Mouse (Mus musculus): ENCODE results near the gene Bmpr1b. TPM values are rescaled to one million over a fixed set of nuclear protein-coding genes. Genes with fewer than 3 reads are reported as not detected.

Bmpr1b gene
- polyA plus RNA-seq, 1 experiment = 0.34 TPM

GRCm38 (mm10) chr3:142164981-142165380 lies 4.2 kb downstream of the Bmpr1b start:
- Histone ChIP-seq H3K36me3 (ENCODE audit: control insufficient read depth, insufficient read depth) (no peaks in the 10 kb centered on the region), H3K79me3 (ENCODE audit: low read depth) (peaks cover 1% of the 10 kb centered on the region), H3K27me3 (ENCODE audit: control insufficient read depth, insufficient read depth, insufficient read length) (no peaks in the 10 kb centered on the region), H3K79me2 (ENCODE audit: control insufficient read depth, insufficient read depth) (no peaks in the 10 kb centered on the region), H3K4me3 (ENCODE audit: insufficient read depth, poor library complexity, severe bottlenecking) (no peak overlapping the region), H3ac (ENCODE audit: control insufficient read depth, insufficient read length, low read depth) (no peak overlapping the region)
- no peak for TF ChIP-seq CTCF (IDR thresholded peaks at IDR 0.05; ENCODE audit: control insufficient read depth, insufficient read depth, insufficient read length)
- no peak for TF ChIP-seq MAX (IDR thresholded peaks at IDR 0.05)
- TF ChIP-seq FOSL1 (IDR thresholded peaks at IDR 0.05; ENCODE audit: insufficient read depth, low read length, poor library complexity, severe bottlenecking) = no peak
- no peak for TF ChIP-seq CEBPB (IDR thresholded peaks at IDR 0.05; ENCODE audit: low read depth)
- no peak for TF ChIP-seq MYOG (IDR thresholded peaks at IDR 0.05; ENCODE audit: control insufficient read depth, extremely low read depth, insufficient read length)
- TF ChIP-seq USF1 (IDR thresholded peaks at IDR 0.05; ENCODE audit: low read depth) = no peak
- no peak for TF ChIP-seq MYOD1 (IDR thresholded peaks at IDR 0.05; ENCODE audit: control insufficient read depth, insufficient read length, low read depth)

GRCm38 (mm10) chr3:142163896-142164295 lies 5.3 kb downstream of the Bmpr1b start:
- no peaks in the 10 kb centered on the region for H3K27me3 ChIP-seq (ENCODE audit: control insufficient read depth, insufficient read depth, insufficient read length)
- no peak for TF ChIP-seq MYOD1 (IDR thresholded peaks at IDR 0.05; ENCODE audit: control insufficient read depth, insufficient read length, low read depth)
- no peak for TF ChIP-seq CTCF (IDR thresholded peaks at IDR 0.05; ENCODE audit: control insufficient read depth, insufficient read depth, insufficient read length)
- TF ChIP-seq FOSL1 (IDR thresholded peaks at IDR 0.05; ENCODE audit: insufficient read depth, low read length, poor library complexity, severe bottlenecking) = no peak
- TF ChIP-seq MAX (IDR thresholded peaks at IDR 0.05) = no peak
- no peak for TF ChIP-seq MYOG (IDR thresholded peaks at IDR 0.05; ENCODE audit: control insufficient read depth, extremely low read depth, insufficient read length)
- no peak for TF ChIP-seq CEBPB (IDR thresholded peaks at IDR 0.05; ENCODE audit: low read depth)
- no peak for TF ChIP-seq USF1 (IDR thresholded peaks at IDR 0.05; ENCODE audit: low read depth)
- H3K4me3 ChIP-seq (ENCODE audit: insufficient read depth, poor library complexity, severe bottlenecking) = no peak overlapping the region
- no peaks in the 10 kb centered on the region for H3K36me3 ChIP-seq (ENCODE audit: control insufficient read depth, insufficient read depth)
- H3ac ChIP-seq (ENCODE audit: control insufficient read depth, insufficient read length, low read depth) = no peak overlapping the region
- H3K79me2 ChIP-seq (ENCODE audit: control insufficient read depth, insufficient read depth) = no peaks in the 10 kb centered on the region
- H3K79me3 ChIP-seq (ENCODE audit: low read depth) = peaks cover 1% of the 10 kb centered on the region

GRCm38 (mm10) chr3:142161405-142161804 lies 7.8 kb downstream of the Bmpr1b start:
- H3K79me2 ChIP-seq (ENCODE audit: control insufficient read depth, insufficient read depth) = no peaks in the 10 kb centered on the region

GRCm38 (mm10) chr3:142151980-142152379 lies 17.2 kb downstream of the Bmpr1b start:
- no peaks in the 10 kb centered on the region for H3K79me3 ChIP-seq (ENCODE audit: low read depth)
- H3K4me3 ChIP-seq (ENCODE audit: insufficient read depth, poor library complexity, severe bottlenecking) = no peak overlapping the region
- TF ChIP-seq MYOG (IDR thresholded peaks at IDR 0.05; ENCODE audit: control insufficient read depth, extremely low read depth, insufficient read length) = no peak
- no peak for TF ChIP-seq MYOD1 (IDR thresholded peaks at IDR 0.05; ENCODE audit: control insufficient read depth, insufficient read length, low read depth)
- TF ChIP-seq MAX (IDR thresholded peaks at IDR 0.05) = no peak
- TF ChIP-seq USF1 (IDR thresholded peaks at IDR 0.05; ENCODE audit: low read depth) = no peak
- no peak for TF ChIP-seq CEBPB (IDR thresholded peaks at IDR 0.05; ENCODE audit: low read depth)
- no peak for TF ChIP-seq CTCF (IDR thresholded peaks at IDR 0.05; ENCODE audit: control insufficient read depth, insufficient read depth, insufficient read length)
- no peak for TF ChIP-seq FOSL1 (IDR thresholded peaks at IDR 0.05; ENCODE audit: insufficient read depth, low read length, poor library complexity, severe bottlenecking)
- no peaks in the 10 kb centered on the region for H3K27me3 ChIP-seq (ENCODE audit: control insufficient read depth, insufficient read depth, insufficient read length)
- H3ac ChIP-seq (ENCODE audit: control insufficient read depth, insufficient read length, low read depth) = no peak overlapping the region
- no peaks in the 10 kb centered on the region for H3K79me2 ChIP-seq (ENCODE audit: control insufficient read depth, insufficient read depth)
- H3K36me3 ChIP-seq (ENCODE audit: control insufficient read depth, insufficient read depth) = no peaks in the 10 kb centered on the region

More at GRCm38 (mm10) chr3:142161405-142161804, 7.8 kb downstream of the Bmpr1b start:
- Histone ChIP-seq H3K4me3 (ENCODE audit: insufficient read depth, poor library complexity, severe bottlenecking) (no peak overlapping the region), H3ac (ENCODE audit: control insufficient read depth, insufficient read length, low read depth) (no peak overlapping the region), H3K79me3 (ENCODE audit: low read depth) (no peaks in the 10 kb centered on the region), H3K36me3 (ENCODE audit: control insufficient read depth, insufficient read depth) (no peaks in the 10 kb centered on the region), H3K27me3 (ENCODE audit: control insufficient read depth, insufficient read depth, insufficient read length) (no peaks in the 10 kb centered on the region)
- TF ChIP-seq CTCF (IDR thresholded peaks at IDR 0.05; ENCODE audit: control insufficient read depth, insufficient read depth, insufficient read length) = no peak
- no peak for TF ChIP-seq CEBPB (IDR thresholded peaks at IDR 0.05; ENCODE audit: low read depth)
- TF ChIP-seq MYOD1 (IDR thresholded peaks at IDR 0.05; ENCODE audit: control insufficient read depth, insufficient read length, low read depth) = no peak
- TF ChIP-seq USF1 (IDR thresholded peaks at IDR 0.05; ENCODE audit: low read depth) = no peak
- TF ChIP-seq MAX (IDR thresholded peaks at IDR 0.05) = no peak
- TF ChIP-seq FOSL1 (IDR thresholded peaks at IDR 0.05; ENCODE audit: insufficient read depth, low read length, poor library complexity, severe bottlenecking) = no peak
- TF ChIP-seq MYOG (IDR thresholded peaks at IDR 0.05; ENCODE audit: control insufficient read depth, extremely low read depth, insufficient read length) = no peak

- Histone ChIP-seq H3ac (ENCODE audit: control insufficient read depth, insufficient read length, low read depth) (no peak overlapping the region), H3K36me3 (ENCODE audit: control insufficient read depth, insufficient read depth) (no peaks in the 10 kb centered on the region), H3K79me2 (ENCODE audit: control insufficient read depth, insufficient read depth) (no peaks in the 10 kb centered on the region), H3K79me3 (ENCODE audit: low read depth) (no peaks in the 10 kb centered on the region), H3K4me3 (ENCODE audit: insufficient read depth, poor library complexity, severe bottlenecking) (no peak overlapping the region), H3K27me3 (ENCODE audit: control insufficient read depth, insufficient read depth, insufficient read length) (no peaks in the 10 kb centered on the region)
- TF ChIP-seq FOSL1 (IDR thresholded peaks at IDR 0.05; ENCODE audit: insufficient read depth, low read length, poor library complexity, severe bottlenecking) (no peak), MYOG (IDR thresholded peaks at IDR 0.05; ENCODE audit: control insufficient read depth, extremely low read depth, insufficient read length) (no peak), CTCF (IDR thresholded peaks at IDR 0.05; ENCODE audit: control insufficient read depth, insufficient read depth, insufficient read length) (no peak), MAX (IDR thresholded peaks at IDR 0.05) (no peak), CEBPB (IDR thresholded peaks at IDR 0.05; ENCODE audit: low read depth) (no peak), USF1 (IDR thresholded peaks at IDR 0.05; ENCODE audit: low read depth) (no peak), MYOD1 (IDR thresholded peaks at IDR 0.05; ENCODE audit: control insufficient read depth, insufficient read length, low read depth) (no peak)
Measured at GRCm38 (mm10) chr3:142138796-142139195, 30.4 kb downstream of the Bmpr1b start.

GRCm38 (mm10) chr3:142126379-142126778 lies 42.8 kb downstream of the Bmpr1b start:
- Histone ChIP-seq H3K4me3 (ENCODE audit: insufficient read depth, poor library complexity, severe bottlenecking) (no peak overlapping the region), H3K27me3 (ENCODE audit: control insufficient read depth, insufficient read depth, insufficient read length) (no peaks in the 10 kb centered on the region), H3K36me3 (ENCODE audit: control insufficient read depth, insufficient read depth) (no peaks in the 10 kb centered on the region), H3ac (ENCODE audit: control insufficient read depth, insufficient read length, low read depth) (no peak overlapping the region), H3K79me3 (ENCODE audit: low read depth) (no peaks in the 10 kb centered on the region), H3K79me2 (ENCODE audit: control insufficient read depth, insufficient read depth) (no peaks in the 10 kb centered on the region)
- no peak for TF ChIP-seq CEBPB (IDR thresholded peaks at IDR 0.05; ENCODE audit: low read depth)
- no peak for TF ChIP-seq MAX (IDR thresholded peaks at IDR 0.05)
- no peak for TF ChIP-seq FOSL1 (IDR thresholded peaks at IDR 0.05; ENCODE audit: insufficient read depth, low read length, poor library complexity, severe bottlenecking)
- TF ChIP-seq CTCF (IDR thresholded peaks at IDR 0.05; ENCODE audit: control insufficient read depth, insufficient read depth, insufficient read length) = no peak
- no peak for TF ChIP-seq MYOD1 (IDR thresholded peaks at IDR 0.05; ENCODE audit: control insufficient read depth, insufficient read length, low read depth)
- TF ChIP-seq USF1 (IDR thresholded peaks at IDR 0.05; ENCODE audit: low read depth) = no peak
- no peak for TF ChIP-seq MYOG (IDR thresholded peaks at IDR 0.05; ENCODE audit: control insufficient read depth, extremely low read depth, insufficient read length)

All from C2C12 (cell line).